Mouse (Mus musculus): Measurements from ENCODE around the gene Pitx1. TPM values are rescaled to one million over a fixed set of nuclear protein-coding genes. Genes with fewer than 3 reads are reported as not detected.

Gene Pitx1
- polyA plus RNA-seq, 1 experiment from 2014 or later, result 6.3 TPM

DNA sequence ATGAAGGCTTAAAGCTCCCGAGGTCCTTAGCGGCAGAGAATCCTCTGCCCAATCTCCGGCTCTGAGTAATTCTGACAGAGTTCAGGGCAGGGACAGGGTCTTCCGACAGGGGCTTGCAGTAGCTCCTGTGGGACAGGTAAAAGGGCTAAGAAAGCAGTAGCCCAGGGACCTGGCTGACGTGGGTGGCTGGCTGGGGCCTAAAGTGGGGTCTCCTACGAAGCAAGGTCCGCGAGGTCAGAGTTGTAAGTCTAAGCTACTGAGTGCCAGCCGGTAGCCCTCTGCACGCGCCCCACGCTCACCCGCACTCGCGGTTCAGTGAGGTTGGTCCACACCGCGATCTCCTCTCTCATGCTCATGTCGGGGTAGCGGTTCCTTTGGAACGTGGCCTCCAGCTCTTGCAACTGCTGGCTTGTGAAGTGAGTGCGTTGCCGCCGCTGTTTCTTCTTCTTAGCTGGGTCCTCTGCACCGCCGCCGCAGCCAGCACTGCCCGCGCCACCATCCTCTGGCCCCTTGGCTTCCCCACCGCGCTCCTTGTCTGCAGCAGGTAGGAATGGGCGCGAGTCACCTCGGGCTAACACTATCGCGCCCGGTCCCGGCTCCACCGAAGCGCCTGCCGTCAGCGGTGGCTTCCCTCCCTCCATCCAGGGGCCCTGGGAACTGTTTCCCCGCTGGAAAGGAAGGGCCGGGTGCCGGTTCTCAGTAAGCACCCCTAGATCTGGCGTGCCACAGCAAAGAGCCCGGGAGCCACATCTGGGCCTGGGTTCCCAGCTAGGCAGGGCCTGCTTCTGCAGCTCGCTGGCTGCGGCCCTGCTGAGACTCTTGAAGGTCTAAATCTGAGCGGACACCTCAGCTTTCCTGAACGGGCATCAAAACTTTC lies 7.6 kb downstream of the Pitx1 start:
- H3K4me3 ChIP-seq (ENCODE audit: low read depth, low read length), result peak overlapping the region; percentile 20
- H3K4me2 ChIP-seq, result peak overlapping the region; percentile 45
- no peak overlapping the region for H3K9ac ChIP-seq (ENCODE audit: low read depth, low read length)
- ATAC-seq (replicated peaks; ENCODE audit: low FRiP score) (no peak), DNase-seq (ENCODE audit: low spot score) (peak; percentile 49)
- H3K27ac ChIP-seq (ENCODE audit: low read depth, low read length), result no peak overlapping the region
- no peaks in the 10 kb centered on the region for H3K9me3 ChIP-seq (ENCODE audit: control insufficient read depth, low read length)
- peaks cover 97% of the 10 kb centered on the region for H3K27me3 ChIP-seq (replicated peaks; ENCODE audit: control insufficient read depth, insufficient read depth, low read length)
- no peaks in the 10 kb centered on the region for H3K36me3 ChIP-seq (ENCODE audit: control insufficient read depth, insufficient read depth, low read length)
- 3% methylated on average over 50 of the region's 50 CpGs for WGBS
- H3K4me1 ChIP-seq (replicated peaks; ENCODE audit: control insufficient read depth, insufficient read depth, low read length), result no peaks in the 10 kb centered on the region; the same call in 1 of the 2 replicates

DNA sequence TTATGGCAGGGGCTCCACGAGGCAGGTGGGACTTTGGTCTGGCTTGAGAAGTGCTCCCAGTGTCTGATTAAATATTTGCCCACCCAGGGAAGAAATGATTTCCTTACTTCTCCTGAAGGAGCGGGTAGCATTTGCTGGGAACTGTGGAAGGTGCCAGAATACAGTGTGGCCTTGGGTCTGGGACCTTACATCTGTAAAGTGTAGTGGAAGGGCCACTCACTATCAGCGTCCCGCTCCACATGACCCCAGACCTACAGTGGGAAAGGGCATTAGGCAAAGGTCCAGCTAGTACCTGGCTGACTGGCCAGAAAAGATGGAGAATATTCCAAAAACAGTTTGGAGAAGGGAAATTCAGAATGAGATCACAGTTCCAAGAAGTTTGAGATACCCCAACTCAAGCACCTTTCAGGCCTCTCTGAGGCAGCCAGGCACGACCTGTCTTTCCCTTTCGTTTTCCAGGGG lies 8.3 kb downstream of the Pitx1 start:
- Histone ChIP-seq H3K27ac (ENCODE audit: low read depth, low read length) (no peak overlapping the region), H3K4me1 (replicated peaks; ENCODE audit: control insufficient read depth, insufficient read depth, low read length) (no peaks in the 10 kb centered on the region; the same call in 1 of the 2 replicates), H3K27me3 (replicated peaks; ENCODE audit: control insufficient read depth, insufficient read depth, low read length) (peaks cover 97% of the 10 kb centered on the region), H3K4me2 (no peak overlapping the region), H3K4me3 (ENCODE audit: low read depth, low read length) (0 out of 2 replicates have a peak overlapping the region, but pooled peaks have one; percentile 20), H3K9ac (ENCODE audit: low read depth, low read length) (no peak overlapping the region), H3K36me3 (ENCODE audit: control insufficient read depth, insufficient read depth, low read length) (no peaks in the 10 kb centered on the region), H3K9me3 (ENCODE audit: control insufficient read depth, low read length) (no peaks in the 10 kb centered on the region)
- DNase-seq (ENCODE audit: low spot score), result no peak
- ATAC-seq (replicated peaks; ENCODE audit: low FRiP score), result no peak
- WGBS, result 6% methylated on average over 6 of the region's 6 CpGs

DNA sequence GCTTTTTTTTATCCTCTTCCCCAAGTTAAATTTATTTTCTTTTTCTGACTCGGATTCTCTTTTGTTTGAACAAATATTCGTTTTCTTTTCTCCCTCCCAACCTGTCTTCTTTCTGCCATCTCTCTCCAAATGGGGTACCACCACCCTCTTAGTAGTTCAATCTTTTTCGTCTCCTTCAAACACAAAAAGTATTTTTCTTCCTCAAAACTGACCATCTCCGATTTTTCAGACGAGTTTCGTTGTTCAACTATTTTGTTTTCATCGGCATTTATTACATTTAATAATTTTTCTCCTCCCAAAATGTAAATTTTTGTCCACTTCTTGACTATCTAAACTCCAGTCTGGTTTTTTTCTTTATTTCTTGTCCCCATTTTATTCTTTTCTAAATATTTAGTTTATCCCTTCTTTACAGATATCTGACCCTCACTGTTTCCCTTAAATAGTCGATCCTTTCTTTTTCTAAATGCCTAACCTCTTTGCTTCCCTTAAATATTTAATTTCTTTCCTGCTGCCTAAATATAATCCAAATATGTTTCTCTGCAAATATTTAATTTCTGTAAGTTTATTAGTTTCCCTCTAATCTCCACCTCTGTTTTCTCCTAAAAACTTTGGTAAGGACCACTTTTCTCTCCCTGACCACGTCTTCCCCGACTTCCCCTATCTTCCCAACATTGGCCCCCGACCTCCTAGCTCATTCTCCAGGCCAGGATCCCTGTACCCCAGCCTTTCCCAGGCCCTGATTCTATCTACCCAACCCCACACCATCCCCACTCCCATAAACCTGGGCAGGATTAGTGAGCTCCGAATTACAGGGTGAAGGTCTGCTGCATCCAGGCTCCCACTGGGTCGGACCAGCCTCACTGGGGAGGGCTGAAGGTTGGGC lies 9.0 kb downstream of the Pitx1 start:
- H3K27me3 ChIP-seq (replicated peaks; ENCODE audit: control insufficient read depth, insufficient read depth, low read length), result peaks cover 96% of the 10 kb centered on the region
- H3K4me2 ChIP-seq, result no peak overlapping the region
- no peaks in the 10 kb centered on the region; the same call in 1 of the 2 replicates for H3K4me1 ChIP-seq (replicated peaks; ENCODE audit: control insufficient read depth, insufficient read depth, low read length)
- DNase-seq (ENCODE audit: low spot score) (no peak), ATAC-seq (replicated peaks; ENCODE audit: low FRiP score) (no peak)
- H3K9ac ChIP-seq (ENCODE audit: low read depth, low read length), result no peak overlapping the region
- H3K9me3 ChIP-seq (ENCODE audit: control insufficient read depth, low read length), result no peaks in the 10 kb centered on the region
- WGBS, result 8% methylated on average over 13 of the region's 13 CpGs
- no peak overlapping the region for H3K4me3 ChIP-seq (ENCODE audit: low read depth, low read length)
- no peak overlapping the region for H3K27ac ChIP-seq (ENCODE audit: low read depth, low read length)
- no peaks in the 10 kb centered on the region for H3K36me3 ChIP-seq (ENCODE audit: control insufficient read depth, insufficient read depth, low read length)

GRCm38 (mm10) chr13:55826008-55826671 lies 9.9 kb downstream of the Pitx1 start:
- Histone ChIP-seq H3K4me1 (replicated peaks; ENCODE audit: control insufficient read depth, insufficient read depth, low read length) (no peaks in the 10 kb centered on the region; the same call in 1 of the 2 replicates), H3K4me3 (ENCODE audit: low read depth, low read length) (no peak overlapping the region; the same call in 1 of the 2 replicates), H3K9ac (ENCODE audit: low read depth, low read length) (no peak overlapping the region), H3K27ac (ENCODE audit: low read depth, low read length) (no peak overlapping the region), H3K9me3 (ENCODE audit: control insufficient read depth, low read length) (no peaks in the 10 kb centered on the region), H3K4me2 (0 out of 2 replicates have a peak overlapping the region, but pooled peaks have one; percentile 7), H3K27me3 (replicated peaks; ENCODE audit: control insufficient read depth, insufficient read depth, low read length) (peaks cover 94% of the 10 kb centered on the region), H3K36me3 (ENCODE audit: control insufficient read depth, insufficient read depth, low read length) (no peaks in the 10 kb centered on the region)
- DNase-seq (ENCODE audit: low spot score), result peak; percentile 59
- no peak for ATAC-seq (replicated peaks; ENCODE audit: low FRiP score)
- WGBS, result 3% methylated on average over 56 of the region's 56 CpGs

GRCm38 (mm10) chr13:55825245-55825681 lies 10.7 kb downstream of the Pitx1 start:
- WGBS, result 3% methylated on average over 32 of the region's 32 CpGs
- no peak for ATAC-seq (replicated peaks; ENCODE audit: low FRiP score)
- Histone ChIP-seq H3K4me2 (no peak overlapping the region), H3K36me3 (ENCODE audit: control insufficient read depth, insufficient read depth, low read length) (no peaks in the 10 kb centered on the region), H3K9me3 (ENCODE audit: control insufficient read depth, low read length) (no peaks in the 10 kb centered on the region), H3K4me1 (replicated peaks; ENCODE audit: control insufficient read depth, insufficient read depth, low read length) (no peaks in the 10 kb centered on the region), H3K27me3 (replicated peaks; ENCODE audit: control insufficient read depth, insufficient read depth, low read length) (peaks cover 85% of the 10 kb centered on the region), H3K4me3 (ENCODE audit: low read depth, low read length) (no peak overlapping the region), H3K9ac (ENCODE audit: low read depth, low read length) (no peak overlapping the region), H3K27ac (ENCODE audit: low read depth, low read length) (no peak overlapping the region)
- no peak for DNase-seq (ENCODE audit: low spot score)

DNA sequence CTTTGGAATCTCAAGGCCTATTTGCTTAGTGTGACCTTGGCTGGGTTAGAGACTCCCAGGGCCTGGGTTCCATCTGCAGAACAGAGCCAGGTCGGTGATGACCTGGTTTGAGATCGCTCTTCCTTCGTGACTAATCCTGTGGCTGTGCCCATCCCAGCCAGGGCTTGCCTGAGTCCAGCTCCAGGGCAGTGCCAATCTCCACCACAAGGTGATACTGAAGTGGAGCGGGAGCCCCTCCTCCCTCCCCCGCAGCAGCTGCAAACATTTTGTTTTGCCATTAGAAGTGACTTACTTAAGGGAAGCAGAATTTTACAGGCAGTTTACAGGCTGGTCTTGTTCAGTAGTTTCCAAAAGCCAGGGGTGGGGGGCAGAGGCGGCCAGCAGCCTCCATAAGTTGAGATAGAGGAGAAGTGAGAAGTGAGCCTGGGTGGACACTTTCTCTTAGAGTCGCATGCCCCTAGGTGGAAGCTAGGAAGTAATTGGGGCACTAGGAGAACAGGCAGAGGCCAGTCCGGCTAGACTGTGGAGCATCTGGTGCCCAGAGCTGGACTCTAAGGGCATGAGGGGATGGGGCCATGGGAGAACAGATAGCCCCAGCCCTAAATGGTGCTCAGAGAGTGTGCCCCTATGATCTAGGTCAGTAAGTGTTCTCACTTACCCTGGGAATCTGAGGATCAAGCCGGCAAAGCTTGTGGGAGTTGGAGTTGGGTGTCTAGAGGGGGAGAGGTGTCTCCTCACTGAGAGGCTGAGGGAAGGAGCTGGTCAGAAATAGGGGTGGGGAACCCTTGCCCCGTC lies 11.6 kb downstream of the Pitx1 start:
- Histone ChIP-seq H3K9me3 (ENCODE audit: control insufficient read depth, low read length) (no peaks in the 10 kb centered on the region), H3K27me3 (replicated peaks; ENCODE audit: control insufficient read depth, insufficient read depth, low read length) (peaks cover 76% of the 10 kb centered on the region), H3K36me3 (ENCODE audit: control insufficient read depth, insufficient read depth, low read length) (no peaks in the 10 kb centered on the region), H3K4me3 (ENCODE audit: low read depth, low read length) (no peak overlapping the region), H3K9ac (ENCODE audit: low read depth, low read length) (no peak overlapping the region), H3K4me2 (no peak overlapping the region), H3K27ac (ENCODE audit: low read depth, low read length) (no peak overlapping the region), H3K4me1 (replicated peaks; ENCODE audit: control insufficient read depth, insufficient read depth, low read length) (no peaks in the 10 kb centered on the region)
- ATAC-seq (replicated peaks; ENCODE audit: low FRiP score) (no peak), DNase-seq (ENCODE audit: low spot score) (no peak)
- 15% methylated on average over 10 of the region's 10 CpGs for WGBS

GRCm38 (mm10) chr13:55822499-55822898 lies 13.5 kb downstream of the Pitx1 start:
- Histone ChIP-seq H3K27ac (ENCODE audit: low read depth, low read length) (no peak overlapping the region), H3K4me1 (replicated peaks; ENCODE audit: control insufficient read depth, insufficient read depth, low read length) (no peaks in the 10 kb centered on the region), H3K9me3 (ENCODE audit: control insufficient read depth, low read length) (no peaks in the 10 kb centered on the region), H3K36me3 (ENCODE audit: control insufficient read depth, insufficient read depth, low read length) (no peaks in the 10 kb centered on the region), H3K9ac (ENCODE audit: low read depth, low read length) (no peak overlapping the region), H3K4me2 (no peak overlapping the region), H3K4me3 (ENCODE audit: low read depth, low read length) (no peak overlapping the region), H3K27me3 (replicated peaks; ENCODE audit: control insufficient read depth, insufficient read depth, low read length) (peaks cover 58% of the 10 kb centered on the region)
- DNase-seq (ENCODE audit: low spot score) (no peak), ATAC-seq (replicated peaks; ENCODE audit: low FRiP score) (no peak)
- 49% methylated on average over 5 of the region's 5 CpGs for WGBS

Measured in liver, embryonic 11.5 days (tissue).